Mouse (Mus musculus): ENCODE measurements around the gene Ift46.
"Not testable (repeated sequence)": the region's sequence is repeated elsewhere in the genome, so short reads cannot be mapped to it uniquely, and the experiment has no call there.

The Ift46 gene

GRCm38 (mm10) chr9:44736301-44736700, 31.4 kb upstream of the Ift46 start:
- DNase-seq (ENCODE audit: low spot score) = no peak

GRCm38 (mm10) chr9:44737240-44737949, 30.3 kb upstream of the Ift46 start:
- no peak for DNase-seq (ENCODE audit: low spot score)

- no peak for DNase-seq (ENCODE audit: low spot score)
Measured at GRCm38 (mm10) chr9:44740663-44741192, 27.0 kb upstream of the Ift46 start.

- no peak for DNase-seq (ENCODE audit: low spot score)
Measured at GRCm38 (mm10) chr9:44745371-44745770, 22.3 kb upstream of the Ift46 start.

- DNase-seq (ENCODE audit: low spot score) = no peak
Measured at GRCm38 (mm10) chr9:44746666-44747065, 21.0 kb upstream of the Ift46 start.

- DNase-seq (ENCODE audit: low spot score) = no peak
Measured at GRCm38 (mm10) chr9:44747341-44747740, 20.4 kb upstream of the Ift46 start.

- no peak for DNase-seq (ENCODE audit: low spot score)
Measured at GRCm38 (mm10) chr9:44748473-44748872, 19.2 kb upstream of the Ift46 start.

- no peak for DNase-seq (ENCODE audit: low spot score)
Measured at GRCm38 (mm10) chr9:44760873-44761272, 6.8 kb upstream of the Ift46 start.

- not testable (repeated sequence) for DNase-seq (ENCODE audit: low spot score)
Measured at GRCm38 (mm10) chr9:44768029-44768394, 304 bp downstream of the Ift46 start.

- DNase-seq (ENCODE audit: low spot score) = no peak
Measured at GRCm38 (mm10) chr9:44771376-44771775, 3.7 kb downstream of the Ift46 start.

GRCm38 (mm10) chr9:44772392-44772749, 4.7 kb downstream of the Ift46 start:
- no peak for DNase-seq (ENCODE audit: low spot score)

- DNase-seq (ENCODE audit: low spot score) = peak; percentile 97
Measured at GRCm38 (mm10) chr9:44772750-44773651, 5.3 kb downstream of the Ift46 start.

GRCm38 (mm10) chr9:44792842-44793241, 25.1 kb downstream of the Ift46 start:
- DNase-seq (ENCODE audit: low spot score) = no peak

GRCm38 (mm10) chr9:44798298-44798697, 30.6 kb downstream of the Ift46 start:
- DNase-seq (ENCODE audit: low spot score) = no peak

GRCm38 (mm10) chr9:44799102-44799957, 31.6 kb downstream of the Ift46 start, which contains the start of gene Tmem25:
TSS of gene Tmem25 (minus strand) at chr9:44799307.
- DNase-seq (ENCODE audit: low spot score) = peak; percentile 64

- DNase-seq (ENCODE audit: low spot score) = no peak
Measured at GRCm38 (mm10) chr9:44799958-44800324, 32.2 kb downstream of the Ift46 start.

- no peak for DNase-seq (ENCODE audit: low spot score)
Measured at GRCm38 (mm10) chr9:44801669-44802068, 34.0 kb downstream of the Ift46 start.

GRCm38 (mm10) chr9:44802808-44803450, 35.2 kb downstream of the Ift46 start, which contains the start of gene Ttc36:
TSS of gene Ttc36 (minus strand) at chr9:44803072.
- no peak for DNase-seq (ENCODE audit: low spot score)

- no peak for DNase-seq (ENCODE audit: low spot score)
Measured at GRCm38 (mm10) chr9:44804678-44805077, 37.0 kb downstream of the Ift46 start.

- no peak for DNase-seq (ENCODE audit: low spot score)
Measured at GRCm38 (mm10) chr9:44805536-44805935, 37.8 kb downstream of the Ift46 start.

- DNase-seq (ENCODE audit: low spot score) = no peak
Measured at GRCm38 (mm10) chr9:44807141-44807540, 39.4 kb downstream of the Ift46 start.
